Mouse (Mus musculus): ENCODE measurements around the gene Bcar3. TPM values are rescaled to one million over a fixed set of nuclear protein-coding genes. Genes with fewer than 3 reads are reported as not detected.

Bcar3 gene
- total and polyA plus RNA-seq, 3 experiments = 47.4 to 61.2 (median 52.0) TPM

DNA sequence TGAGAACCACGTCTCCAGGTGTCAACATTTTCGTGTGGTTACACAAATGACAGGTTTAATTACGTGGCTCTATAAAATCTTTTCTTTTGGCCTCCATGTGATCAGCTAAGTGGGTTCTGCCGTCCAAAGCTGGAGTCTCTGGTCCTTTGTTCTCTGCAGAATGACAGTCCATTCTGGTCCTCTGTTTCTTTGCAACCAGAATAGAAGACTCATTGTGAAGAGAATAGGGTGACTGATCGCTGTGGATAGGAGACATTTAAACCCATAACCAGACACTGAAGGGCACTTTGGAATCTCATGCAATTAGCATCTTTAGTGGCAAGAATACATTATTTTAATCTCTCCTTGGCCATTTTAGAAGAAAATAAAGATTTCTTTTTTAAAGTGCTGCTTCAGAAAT lies 187.1 kb downstream of the Bcar3 start:
- Histone ChIP-seq H3K9me3 (replicated peaks; ENCODE audit: low read length) (no peaks in the 10 kb centered on the region), H3K36me3 (replicated peaks in 1 of 2; ENCODE audit: control insufficient read depth in 1 of 2, insufficient read depth in 1 of 2, low read length in 1 of 2) (peaks cover 18 to 96% of the 10 kb centered on the region in 2 experiments), H3K4me2 (ENCODE audit: insufficient read depth, low read depth, poor library complexity, severe bottlenecking) (no peak overlapping the region), H3K9ac (ENCODE audit: insufficient read depth, low read depth) (no peak overlapping the region), H3K27ac (ENCODE audit: insufficient read depth, low read depth) (no peak overlapping the region), H3K27me3 (replicated peaks) (no peaks in the 10 kb centered on the region), H3K4me3 (replicated peaks in 1 of 3; ENCODE audit: low read depth in 2 of 3, low read length in 2 of 3, poor library complexity in 1 of 3) (no peak overlapping the region), H3K79me2 (replicated peaks; ENCODE audit: control insufficient read depth, extremely low read depth, insufficient read depth, poor library complexity, severe bottlenecking) (peaks cover 3% of the 10 kb centered on the region), H3K4me1 (ENCODE audit: control insufficient read depth in 1 of 2, insufficient read depth in 2 of 2) (peaks cover 12 to 94% of the 10 kb centered on the region in 2 experiments)
- DNase-seq (ENCODE audit: extremely low read depth) = no peak
- TF ChIP-seq CHD2 (IDR thresholded peaks at IDR 0.05; ENCODE audit: low read length) = no peak
- TF ChIP-seq ELF1 (IDR thresholded peaks at IDR 0.05; ENCODE audit: low read depth, low read length) = no peak
- TF ChIP-seq MYC (IDR thresholded peaks at IDR 0.05; ENCODE audit: low read depth, low read length) = no peak
- TF ChIP-seq USF2 (conservative IDR thresholded peaks at IDR 0.05; ENCODE audit: low read depth, low read length) = no peak
- TF ChIP-seq HCFC1 (IDR thresholded peaks at IDR 0.05; ENCODE audit: low read depth, low read length) = no peak
- dilution Hi-C loops (cut with MboI; ENCODE audit: extremely low pct_ligation_motif_present, extremely low pct_unique_long_range_greater_than_20kb, low sequenced_read_pairs) (no loop called here), in situ Hi-C loops (cut with MboI; ENCODE audit: low pct_ligation_motif_present, low pct_unique_long_range_greater_than_20kb, low sequenced_read_pairs) (no loop called here)

DNA sequence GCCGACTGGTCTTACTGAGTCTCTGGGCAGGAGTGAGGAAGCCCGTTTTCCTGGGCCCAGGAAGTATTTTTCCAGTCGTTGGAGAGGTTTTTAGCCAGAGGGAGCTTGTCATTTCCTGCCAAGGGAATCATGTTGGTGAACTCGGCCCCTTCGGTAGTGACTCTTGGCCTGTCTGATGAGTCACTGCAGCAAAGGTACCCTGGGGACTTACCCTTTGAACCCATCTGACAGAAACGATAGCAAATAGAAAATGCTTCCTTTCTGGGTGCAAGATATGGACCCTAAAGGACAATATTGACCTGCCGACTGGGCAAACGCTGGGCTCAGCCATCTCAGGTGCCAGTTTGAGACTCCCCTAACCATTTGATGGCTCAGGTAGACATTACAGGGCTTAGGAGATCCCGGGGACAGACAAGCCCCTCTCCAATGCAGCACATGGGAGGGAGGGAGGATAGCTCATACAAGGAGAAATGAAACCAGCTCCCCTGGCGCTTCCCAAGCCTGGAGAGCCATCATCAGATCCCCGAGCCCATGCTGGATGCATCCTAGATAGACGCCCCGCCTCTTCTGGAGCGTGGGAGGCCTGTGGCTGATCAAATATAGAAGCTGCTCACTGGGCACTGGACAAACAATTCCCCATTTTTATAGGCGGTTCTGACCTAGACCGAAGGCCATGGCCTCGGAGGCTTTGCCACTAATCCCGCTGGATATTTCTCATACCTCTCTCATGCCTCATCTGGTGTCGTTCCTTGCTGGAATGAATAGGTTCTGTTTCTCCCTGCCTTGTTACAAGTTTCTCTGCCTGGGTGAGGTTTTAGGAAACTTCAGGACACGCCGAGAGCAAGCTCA lies 188.2 kb downstream of the Bcar3 start:
- peaks cover 7% of the 10 kb centered on the region for H3K79me2 ChIP-seq (replicated peaks; ENCODE audit: control insufficient read depth, extremely low read depth, insufficient read depth, poor library complexity, severe bottlenecking)
- no peak overlapping the region for H3K27ac ChIP-seq (ENCODE audit: insufficient read depth, low read depth)
- TF ChIP-seq TBP (conservative IDR thresholded peaks at IDR 0.05; ENCODE audit: low read depth, low read length) (no peak), RCOR1 (conservative IDR thresholded peaks at IDR 0.05; ENCODE audit: low read depth, low read length) (no peak), GABPA (IDR thresholded peaks at IDR 0.05; ENCODE audit: insufficient replicate concordance, low read depth, low read length) (no peak), MEF2A (IDR thresholded peaks at IDR 0.05; ENCODE audit: borderline replicate concordance, low read depth, low read length) (no peak), KAT2A (IDR thresholded peaks at IDR 0.05; ENCODE audit: insufficient replicate concordance, low read length) (no peak), E2F4 (IDR thresholded peaks at IDR 0.05; ENCODE audit: insufficient replicate concordance, low read depth, low read length) (no peak), USF1 (IDR thresholded peaks at IDR 0.05; ENCODE audit: low read depth, low read length) (no peak), JUN (IDR thresholded peaks at IDR 0.05; ENCODE audit: insufficient read depth, low read depth, low read length) (no peak), MXI1 (IDR thresholded peaks at IDR 0.05; ENCODE audit: low read depth, low read length) (no peak), USF2 (conservative IDR thresholded peaks at IDR 0.05; ENCODE audit: low read depth, low read length) (no peak), NRF1 (IDR thresholded peaks at IDR 0.05; ENCODE audit: low read depth, low read length) (no peak), RAD21 (IDR thresholded peaks at IDR 0.05; ENCODE audit: low read depth, low read length) (no peak), JUND (conservative IDR thresholded peaks at IDR 0.05; ENCODE audit: low read depth, low read length) (no peak), ETS1 (conservative IDR thresholded peaks at IDR 0.05; ENCODE audit: low read depth, low read length) (no peak), IRF4 (IDR thresholded peaks at IDR 0.05; ENCODE audit: low read depth, low read length) (no peak), HCFC1 (IDR thresholded peaks at IDR 0.05; ENCODE audit: low read depth, low read length) (no peak)
- H3K4me3 ChIP-seq (replicated peaks in 1 of 3; ENCODE audit: low read depth in 2 of 3, low read length in 2 of 3, poor library complexity in 1 of 3) = no peak overlapping the region
- in situ Hi-C loops (cut with MboI; ENCODE audit: low pct_ligation_motif_present, low pct_unique_long_range_greater_than_20kb, low sequenced_read_pairs) = no loop called here
- dilution Hi-C loops (cut with MboI; ENCODE audit: extremely low pct_ligation_motif_present, extremely low pct_unique_long_range_greater_than_20kb, low sequenced_read_pairs) = no loop called here
- peaks cover 10 to 93% of the 10 kb centered on the region in 2 experiments for H3K4me1 ChIP-seq (ENCODE audit: control insufficient read depth in 1 of 2, insufficient read depth in 2 of 2)
- H3K36me3 ChIP-seq (replicated peaks in 1 of 2; ENCODE audit: control insufficient read depth in 1 of 2, insufficient read depth in 1 of 2, low read length in 1 of 2) = peaks cover 18 to 94% of the 10 kb centered on the region in 2 experiments
- no peaks in the 10 kb centered on the region for H3K27me3 ChIP-seq (replicated peaks)
- no peaks in the 10 kb centered on the region for H3K9me3 ChIP-seq (replicated peaks; ENCODE audit: low read length)
- H3K4me2 ChIP-seq (ENCODE audit: insufficient read depth, low read depth, poor library complexity, severe bottlenecking) = no peak overlapping the region
- no peak for DNase-seq (ENCODE audit: extremely low read depth)
- no peak overlapping the region for H3K9ac ChIP-seq (ENCODE audit: insufficient read depth, low read depth)
